Mouse (Mus musculus): ENCODE results near the gene Id3.

DNA sequence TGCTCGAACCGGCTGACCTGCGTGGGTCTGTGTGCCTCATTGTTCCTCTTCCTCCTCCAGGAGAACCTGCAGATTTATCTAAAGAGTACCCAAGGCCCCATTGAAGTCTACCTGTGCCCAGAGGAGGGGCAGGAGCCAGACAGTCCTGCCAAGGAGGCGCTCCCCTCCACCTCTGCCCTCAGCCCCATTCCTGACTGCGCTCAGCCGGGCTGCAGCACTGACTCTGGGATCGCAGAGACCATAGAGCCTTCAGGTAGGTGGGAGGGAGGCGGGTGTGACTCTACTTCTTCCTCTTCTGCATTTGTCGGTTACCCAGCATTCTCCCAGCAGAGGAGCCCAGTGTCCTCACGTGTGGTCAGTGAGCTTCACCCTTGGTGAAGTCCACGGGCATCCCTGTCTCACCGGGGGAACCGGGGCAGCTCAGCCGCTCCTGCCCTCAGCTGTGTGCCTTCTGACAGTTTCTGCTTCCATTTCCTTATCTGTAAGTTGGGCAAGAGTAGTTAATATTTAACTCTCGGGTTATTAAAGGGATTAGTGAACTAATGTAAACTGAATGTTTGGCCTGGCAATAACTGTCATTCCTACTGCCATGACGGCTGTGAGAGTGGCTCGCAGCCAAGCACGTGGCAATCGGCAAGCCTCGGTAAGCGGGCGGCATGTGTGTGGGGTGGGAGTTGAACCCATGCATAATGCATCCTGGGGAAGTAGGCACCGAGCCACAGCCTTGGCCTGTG is 43.6 kb downstream of the Id3 start:
- TF ChIP-seq CTCF (IDR thresholded peaks at IDR 0.05; ENCODE audit: low read depth, low read length) (no peak), TAL1 (conservative IDR thresholded peaks at IDR 0.05; ENCODE audit: low read depth, low read length) (no peak), GATA1 (IDR thresholded peaks at IDR 0.05; ENCODE audit: borderline replicate concordance, low read length) (no peak)
